Mouse (Mus musculus): Measurements from ENCODE around the gene Lrrc47.

Lrrc47 gene

GRCm38 (mm10) chr4:154022844-154023243, 11.3 kb downstream of the Lrrc47 start:
- DNase-seq (ENCODE audit: extremely low read depth, low read depth, low spot score): no peak

GRCm38 (mm10) chr4:154023754-154024601, 12.4 kb downstream of the Lrrc47 start:
- no peak for DNase-seq (ENCODE audit: extremely low read depth, low read depth, low spot score)

GRCm38 (mm10) chr4:154024729-154025521, 13.4 kb downstream of the Lrrc47 start:
- no peak for DNase-seq (ENCODE audit: extremely low read depth, low read depth, low spot score)

- DNase-seq (ENCODE audit: extremely low read depth, low read depth, low spot score): no peak
Measured at GRCm38 (mm10) chr4:154025641-154026440, 14.3 kb downstream of the Lrrc47 start, which contains the start of gene Smim1. Gene Smim1 (minus strand): TSS chr4:154026230.

- no peak for DNase-seq (ENCODE audit: extremely low read depth, low read depth, low spot score)
Measured at GRCm38 (mm10) chr4:154026441-154026761, 14.9 kb downstream of the Lrrc47 start.

GRCm38 (mm10) chr4:154028066-154028465, 16.5 kb downstream of the Lrrc47 start:
- DNase-seq (ENCODE audit: extremely low read depth, low read depth, low spot score): no peak

- DNase-seq (ENCODE audit: extremely low read depth, low read depth, low spot score): no peak
Measured at GRCm38 (mm10) chr4:154028646-154029045, 17.1 kb downstream of the Lrrc47 start.

- no peak for DNase-seq (ENCODE audit: extremely low read depth, low read depth, low spot score)
Measured at GRCm38 (mm10) chr4:154037123-154037522, 25.6 kb downstream of the Lrrc47 start.

- no peak for DNase-seq (ENCODE audit: extremely low read depth, low read depth, low spot score)
Measured at GRCm38 (mm10) chr4:154042577-154042976, 31.0 kb downstream of the Lrrc47 start, which contains the start of gene Ccdc27. Gene Ccdc27 (minus strand): TSS chr4:154042677.

- no peak for DNase-seq (ENCODE audit: extremely low read depth, low read depth, low spot score)
Measured at GRCm38 (mm10) chr4:154045837-154046236, 34.3 kb downstream of the Lrrc47 start.

- peak; percentile 99 for DNase-seq (ENCODE audit: extremely low read depth, low read depth, low spot score)
Measured at GRCm38 (mm10) chr4:154051401-154051800, 39.9 kb downstream of the Lrrc47 start.

- DNase-seq (ENCODE audit: extremely low read depth, low read depth, low spot score): no peak
Measured at GRCm38 (mm10) chr4:154053065-154053464, 41.5 kb downstream of the Lrrc47 start.

GRCm38 (mm10) chr4:154055482-154055881, 44.0 kb downstream of the Lrrc47 start:
- DNase-seq (ENCODE audit: extremely low read depth, low read depth, low spot score): no peak

GRCm38 (mm10) chr4:154056046-154056445, 44.5 kb downstream of the Lrrc47 start:
- DNase-seq (ENCODE audit: extremely low read depth, low read depth, low spot score): no peak

- DNase-seq (ENCODE audit: extremely low read depth, low read depth, low spot score): no peak
Measured at GRCm38 (mm10) chr4:154056661-154057060, 45.1 kb downstream of the Lrrc47 start.

GRCm38 (mm10) chr4:154057696-154058095, 46.2 kb downstream of the Lrrc47 start:
- no peak for DNase-seq (ENCODE audit: extremely low read depth, low read depth, low spot score)

GRCm38 (mm10) chr4:154064827-154065773, 53.6 kb downstream of the Lrrc47 start:
- no peak for DNase-seq (ENCODE audit: extremely low read depth, low read depth, low spot score)

- DNase-seq (ENCODE audit: extremely low read depth, low read depth, low spot score): no peak
Measured at GRCm38 (mm10) chr4:154070896-154071295, 59.4 kb downstream of the Lrrc47 start.

Measured in fat pad, adult 2 months (tissue).